Mouse (Mus musculus) liver, embryonic 11.5 days (tissue): ENCODE data around the gene AW549877. TPM values are rescaled to one million over a fixed set of nuclear protein-coding genes. Genes with fewer than 3 reads are reported as not detected.
A peak's percentile ranks its signal among the peaks of the same experiment; 100 is the strongest.

Source experiments
- ATAC-seq: fragments of 200-750 bp; cut with Nextera tagmentation; replicated peaks from 2 replicates; pipeline ENCODE4 v1.8.0; 2017; ENCODE audit warnings: moderate number of reproducible peaks, mild to moderate bottlenecking, moderate TSS enrichment, moderate library complexity; ENCODE audit not compliant: low FRiP score
- DNase-seq: peaks from one replicate; pipeline ENCODE4 v3.0.0-alpha.2; 2017; ENCODE audit warnings: low spot score
- H3K27ac ChIP-seq: fragments of 300-500 bp; sonication (generic); 2 replicates; pipeline ENCODE4 v1.5.1; 2014; ENCODE audit warnings: mild to moderate bottlenecking, low read depth, low read length, control low read depth
- H3K27me3 ChIP-seq: fragments of 300-500 bp; sonication (generic); replicated peaks from 2 replicates; pipeline ENCODE4 v1.6.1; 2014; ENCODE audit warnings: low read length, mixed read lengths; ENCODE audit not compliant: control insufficient read depth, insufficient read depth
- H3K36me3 ChIP-seq: fragments of 300-500 bp; sonication (generic); 2 replicates; pipeline ENCODE4 v1.6.1; 2014; ENCODE audit warnings: mild to moderate bottlenecking, low read length, moderate library complexity, mixed read lengths; ENCODE audit not compliant: control insufficient read depth, insufficient read depth
- H3K4me1 ChIP-seq: fragments of 300-500 bp; sonication (generic); replicated peaks from 2 replicates; pipeline ENCODE4 v1.6.1; 2014; ENCODE audit warnings: low read length, mixed read lengths; ENCODE audit not compliant: control insufficient read depth, insufficient read depth
- H3K4me2 ChIP-seq: fragments of 300-500 bp; sonication (generic); 2 replicates; pipeline ENCODE4 v1.6.1; 2014; ENCODE audit warnings: mild to moderate bottlenecking, control low read depth, moderate library complexity
- H3K4me3 ChIP-seq: fragments of 300-500 bp; sonication (generic); 2 replicates; pipeline ENCODE4 v1.5.1; 2014; ENCODE audit warnings: low read depth, low read length, control low read depth
- H3K9ac ChIP-seq: fragments of 300-500 bp; sonication (generic); 2 replicates; pipeline ENCODE4 v1.6.1; 2014; ENCODE audit warnings: low read depth, low read length, control low read depth
- H3K9me3 ChIP-seq: fragments of 300-500 bp; sonication (generic); 2 replicates; pipeline ENCODE4 v1.6.1; 2016; ENCODE audit warnings: low read length, inconsistent platforms, mixed read lengths; ENCODE audit not compliant: control insufficient read depth
- WGBS: fragments of 180-500 bp; shearing (Covaris S2); extraction: QIAGEN DNeasy Blood & Tissue Kit; methylation state at CpG from one replicate; pipeline ENCODE4 v1.1.7; 2014; 5-methylcytosine and 5-hydroxymethylcytosine counted together
- polyA plus RNA-seq: library from polyadenylated mRNA; unstranded; fragments of >200 nt; fragmentation: Nextera tagmentation; extraction: Ambion mirVana; gene quantifications from 2 replicates; pipeline ENCODE4 v1.2.1, GENCODE M21; 2014

Gene AW549877
- polyA plus RNA-seq, 1 experiment from 2014 or later: 20.8 TPM

GRCm38 (mm10) chr15:4026231-4026773 lies 30.8 kb upstream of the AW549877 start, which contains the start of gene Oxct1:
Gene Oxct1, plus strand, starts transcription at chr15:4026383.
- WGBS: 0% methylated on average over 41 of the region's 45 CpGs
- Histone ChIP-seq H3K27ac (peak within 1 kb of the TSS; percentile 70), H3K4me2 (peak within 1 kb of the TSS; percentile 77), H3K9me3 (no peaks in the 10 kb centered on the region), H3K36me3 (no peaks in the 10 kb centered on the region), H3K4me1 (no peaks in the 10 kb centered on the region; the same call in 1 of the 2 replicates), H3K9ac (peak within 1 kb of the TSS; percentile 75), H3K27me3 (no peaks in the 10 kb centered on the region), H3K4me3 (peak within 1 kb of the TSS; percentile 75)
- ATAC-seq (peak; percentile 98), DNase-seq (peak; percentile 85)

DNA sequence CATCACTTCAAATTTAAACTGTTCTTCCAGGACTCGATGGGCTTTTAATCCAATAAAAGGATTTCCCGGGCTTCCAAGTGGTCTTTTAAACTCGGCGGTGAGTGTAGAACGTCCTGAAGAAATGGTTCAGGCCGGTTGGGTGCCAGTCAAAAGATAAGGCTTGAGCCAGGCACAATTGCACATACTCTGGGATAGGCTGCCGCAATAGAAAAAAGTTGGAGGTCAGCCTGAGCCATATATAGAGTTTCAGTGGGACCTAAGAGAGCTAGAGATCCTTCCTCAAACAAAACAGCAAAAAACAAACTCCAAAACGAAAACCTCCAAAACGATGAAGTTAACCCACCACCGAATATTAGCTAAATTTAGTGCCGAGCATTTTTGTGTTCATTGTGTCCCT lies 30.0 kb upstream of the AW549877 start:
- H3K9ac ChIP-seq: no peak overlapping the region
- 71% methylated on average over 11 of the region's 11 CpGs for WGBS
- peak overlapping the region; percentile 77; the same call in 1 of the 2 replicates for H3K4me2 ChIP-seq
- DNase-seq (no peak), ATAC-seq (no peak)
- H3K4me3 ChIP-seq: no peak overlapping the region
- no peaks in the 10 kb centered on the region for H3K27me3 ChIP-seq
- no peak overlapping the region for H3K27ac ChIP-seq
- H3K4me1 ChIP-seq: no peaks in the 10 kb centered on the region; the same call in 1 of the 2 replicates
- H3K36me3 ChIP-seq: no peaks in the 10 kb centered on the region
- no peaks in the 10 kb centered on the region for H3K9me3 ChIP-seq

DNA sequence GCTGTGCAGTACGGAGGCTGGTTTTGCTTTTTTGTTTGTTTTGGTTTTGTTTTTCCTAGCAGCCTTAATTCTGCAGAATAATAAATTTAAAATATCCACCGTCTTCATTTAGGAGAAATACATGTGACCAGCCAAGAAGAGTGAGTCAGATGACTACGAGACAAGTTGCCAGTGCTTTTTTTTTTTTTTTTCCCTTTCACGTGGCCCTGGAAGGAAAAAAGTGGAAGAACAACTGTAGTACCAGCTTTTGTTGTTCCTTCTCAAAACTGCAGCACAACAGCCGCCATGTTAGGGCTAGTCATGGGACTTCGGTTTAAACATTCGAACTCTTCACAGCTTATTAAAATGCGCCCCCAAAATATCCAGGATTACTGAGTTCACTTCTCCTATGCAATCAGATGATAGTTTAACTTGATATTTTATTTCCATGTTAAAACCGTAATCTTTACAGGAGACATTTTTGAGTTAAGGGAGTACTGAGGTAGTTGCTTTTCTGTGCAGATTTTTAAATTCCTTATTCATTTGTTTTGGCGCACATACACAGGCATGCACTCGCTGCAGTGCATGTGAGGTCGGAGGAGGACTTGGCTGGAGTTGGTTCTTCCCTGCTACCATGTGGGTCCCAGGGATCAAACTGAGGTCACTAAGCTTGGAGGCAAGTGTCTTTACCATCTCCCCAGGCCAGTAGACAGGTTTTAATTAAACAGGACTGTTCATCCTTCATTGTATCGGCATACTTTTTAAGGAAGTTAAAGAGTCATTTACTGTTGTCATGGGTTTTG lies 29.4 kb upstream of the AW549877 start:
- no peak overlapping the region for H3K4me2 ChIP-seq
- ATAC-seq: no peak
- no peak overlapping the region for H3K9ac ChIP-seq
- no peak overlapping the region for H3K4me3 ChIP-seq
- no peaks in the 10 kb centered on the region for H3K9me3 ChIP-seq
- no peaks in the 10 kb centered on the region for H3K27me3 ChIP-seq
- H3K27ac ChIP-seq: no peak overlapping the region
- no peaks in the 10 kb centered on the region; the same call in 1 of the 2 replicates for H3K4me1 ChIP-seq
- no peaks in the 10 kb centered on the region for H3K36me3 ChIP-seq
- 80% methylated on average over 13 of the region's 13 CpGs for WGBS
- no peak for DNase-seq

- H3K27ac ChIP-seq: no peak overlapping the region
- no peak overlapping the region for H3K4me3 ChIP-seq
- no peaks in the 10 kb centered on the region; the same call in 1 of the 2 replicates for H3K4me1 ChIP-seq
- no peaks in the 10 kb centered on the region for H3K9me3 ChIP-seq
- no peak overlapping the region for H3K4me2 ChIP-seq
- H3K9ac ChIP-seq: no peak overlapping the region
- no peaks in the 10 kb centered on the region for H3K36me3 ChIP-seq
- 82% methylated on average over 2 of the region's 2 CpGs for WGBS
- DNase-seq (no peak), ATAC-seq (no peak)
- no peaks in the 10 kb centered on the region for H3K27me3 ChIP-seq
Measured at GRCm38 (mm10) chr15:4023747-4024146, 28.2 kb upstream of the AW549877 start.

DNA sequence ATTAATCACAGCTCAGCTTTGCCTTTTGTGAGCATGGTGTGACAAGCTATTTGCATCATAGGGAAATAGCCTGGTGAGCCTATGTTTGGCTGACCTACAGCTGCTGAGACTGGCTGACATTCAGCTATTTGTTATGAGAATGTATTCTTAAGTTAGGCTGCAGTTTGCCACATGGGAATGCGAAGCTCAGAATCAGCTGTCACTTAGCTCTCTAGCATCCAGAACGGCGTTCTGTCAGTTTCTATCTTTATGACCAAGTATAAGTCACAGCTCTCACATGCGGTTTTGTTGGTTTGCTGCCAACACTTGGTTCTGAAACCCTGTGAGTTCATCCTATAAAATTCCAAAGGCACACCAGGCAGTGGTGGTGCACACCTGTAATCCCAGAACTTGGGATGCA lies 25.2 kb upstream of the AW549877 start:
- Histone ChIP-seq H3K36me3 (no peaks in the 10 kb centered on the region), H3K27me3 (no peaks in the 10 kb centered on the region), H3K27ac (no peak overlapping the region), H3K4me3 (no peak overlapping the region), H3K4me1 (no peaks in the 10 kb centered on the region), H3K4me2 (no peak overlapping the region), H3K9ac (no peak overlapping the region), H3K9me3 (no peaks in the 10 kb centered on the region)
- WGBS: 82% methylated on average over 4 of the region's 4 CpGs
- ATAC-seq (no peak), DNase-seq (no peak)

DNA sequence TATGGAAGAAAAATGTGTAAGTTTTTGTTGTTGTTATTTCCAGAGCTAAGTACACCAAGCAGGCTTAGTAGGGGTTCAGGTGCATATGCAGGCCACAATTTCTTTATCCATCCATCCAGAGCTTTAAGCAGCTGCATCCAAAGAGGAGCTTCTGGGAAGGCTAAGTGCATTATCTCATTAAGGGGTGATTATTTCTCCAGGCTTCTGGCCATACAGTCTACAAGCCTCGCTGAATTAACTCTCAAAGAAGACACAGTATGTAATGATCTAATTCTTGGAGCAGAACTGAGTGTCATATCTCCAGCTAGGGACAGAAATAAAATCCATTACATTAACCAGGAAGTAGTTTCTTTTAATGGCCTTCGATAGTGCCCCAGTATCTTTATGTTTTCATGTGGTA lies 18.3 kb upstream of the AW549877 start:
- Histone ChIP-seq H3K4me3 (no peak overlapping the region), H3K4me1 (no peaks in the 10 kb centered on the region), H3K27me3 (no peaks in the 10 kb centered on the region), H3K36me3 (no peaks in the 10 kb centered on the region), H3K27ac (no peak overlapping the region), H3K9me3 (no peaks in the 10 kb centered on the region), H3K9ac (no peak overlapping the region), H3K4me2 (no peak overlapping the region)
- DNase-seq (no peak), ATAC-seq (no peak)
- WGBS: 76% methylated on average over 2 of the region's 2 CpGs

DNA sequence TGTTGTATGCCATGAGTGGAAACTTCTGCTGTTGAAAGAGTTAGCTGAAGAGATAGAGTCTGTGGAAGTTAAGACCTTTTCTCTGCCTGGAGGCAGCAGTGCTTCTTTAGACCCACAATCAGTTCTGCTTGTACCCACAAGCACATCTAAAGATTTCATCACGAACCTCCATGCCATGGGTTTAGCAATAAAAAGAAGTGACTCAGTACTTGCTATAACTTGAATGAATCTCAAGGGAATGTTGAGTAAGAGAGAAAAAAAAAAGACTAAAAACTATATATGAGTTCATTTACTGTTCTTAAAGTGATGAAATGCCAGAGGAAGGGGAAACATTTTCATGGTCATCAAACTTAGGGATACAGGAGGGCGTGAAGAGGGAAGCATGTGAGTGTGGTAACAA lies 5.0 kb upstream of the AW549877 start:
- no peak for ATAC-seq
- Histone ChIP-seq H3K9me3 (peaks cover 6% of the 10 kb centered on the region; the same call in 1 of the 2 replicates), H3K27me3 (no peaks in the 10 kb centered on the region), H3K36me3 (no peaks in the 10 kb centered on the region), H3K9ac (no peak overlapping the region), H3K27ac (no peak overlapping the region), H3K4me2 (no peak overlapping the region), H3K4me1 (no peaks in the 10 kb centered on the region), H3K4me3 (no peak overlapping the region)
- 72% methylated on average over 2 of the region's 2 CpGs for WGBS
- no peak for DNase-seq

- Histone ChIP-seq H3K27ac (no peak overlapping the region), H3K9me3 (no peaks in the 10 kb centered on the region), H3K9ac (no peak overlapping the region), H3K4me3 (no peak overlapping the region), H3K4me2 (no peak overlapping the region), H3K4me1 (peaks cover 2% of the 10 kb centered on the region; the same call in 1 of the 2 replicates), H3K36me3 (no peaks in the 10 kb centered on the region), H3K27me3 (no peaks in the 10 kb centered on the region)
- no peak for ATAC-seq
- 71% methylated on average over 2 of the region's 2 CpGs for WGBS
- no peak for DNase-seq
Measured at GRCm38 (mm10) chr15:3999144-3999543, 3.6 kb upstream of the AW549877 start.
